Mouse (Mus musculus) sigmoid colon, adult 10 weeks (tissue): ENCODE measurements around the gene Nol6. TPM values are rescaled to one million over a fixed set of nuclear protein-coding genes. Genes with fewer than 3 reads are reported as not detected.

Source experiments
- polyA plus RNA-seq: library from polyadenylated mRNA; stranded (reverse); fragments of 350-450 nt; fragmentation: Illumina TruSeq; extraction: RNeasy Lipid Tissue Mini Kit (QIAGEN cat#74804); gene quantifications from one replicate; pipeline ENCODE4 v1.2.3, GENCODE M21; 2014; ENCODE audit warnings: low read depth, low replicate concordance

The Nol6 gene
- 1.5 TPM for polyA plus RNA-seq

DNA sequence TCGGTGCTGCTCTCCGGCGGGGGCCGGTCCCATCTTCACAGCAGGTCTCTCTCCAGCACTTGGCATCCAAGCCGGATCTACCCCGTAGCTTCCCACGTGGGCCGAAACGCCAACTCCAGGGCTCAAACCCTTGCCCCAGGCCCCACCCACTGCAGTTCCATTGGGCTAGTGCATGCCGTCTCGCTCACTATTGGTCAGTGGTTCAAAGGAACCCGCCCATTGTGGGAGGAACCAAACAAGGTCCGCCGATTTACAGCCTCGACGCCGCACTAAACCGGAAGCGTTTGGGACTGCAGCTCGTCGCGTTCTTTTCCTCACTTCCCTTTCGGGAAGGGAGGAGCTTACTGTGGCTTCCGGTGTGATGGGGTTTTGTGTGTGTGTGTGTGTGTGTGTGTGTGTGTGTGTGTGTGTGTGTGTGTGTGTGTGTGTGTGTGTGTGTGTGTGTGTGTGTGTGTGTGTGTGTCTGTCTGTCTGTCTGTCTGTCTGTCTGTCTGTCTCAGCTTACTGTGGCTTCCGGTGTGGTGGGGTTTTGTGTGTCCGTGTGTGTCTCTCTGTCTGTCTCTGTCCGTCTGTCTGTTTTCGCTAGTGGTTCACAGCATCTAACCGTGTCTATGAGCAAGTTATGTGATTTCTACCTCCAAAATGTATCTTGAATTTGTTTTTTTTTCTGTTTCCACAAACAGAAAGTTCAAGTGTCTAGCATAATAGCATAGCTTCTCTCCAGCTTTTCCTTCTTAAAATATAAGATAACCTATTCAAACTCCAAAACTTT, at the start of gene Nol6:
TSS of gene Nol6 (minus strand) at position 276 of the 772 bp plus-strand sequence.

GRCm38 (mm10) chr4:41135711-41136453, 11.6 kb upstream of the Nol6 start, which contains the start of gene Ube2r2:
Gene Ube2r2, plus strand, starts transcription at chr4:41135743.

GRCm38 (mm10) chr4:41097871-41098576, 26.2 kb downstream of the Nol6 start, which contains the start of gene Aqp3:
Gene Aqp3, minus strand, starts transcription at chr4:41098183.

Other genes starting within 250 kb of the Nol6 start
- 220 TPM for gene Spink4, start 204.4 kb downstream of the Nol6 start, polyA plus RNA-seq
- 584 TPM for gene Bag1, start 176.2 kb downstream of the Nol6 start, polyA plus RNA-seq
- gene Chmp5, start 176.0 kb downstream of the Nol6 start, polyA plus RNA-seq, result 281 TPM
- gene Nfx1, start 153.5 kb downstream of the Nol6 start, polyA plus RNA-seq, result 67.5 TPM
- gene Aqp7, start 76.3 kb downstream of the Nol6 start, polyA plus RNA-seq, result 0.60 TPM
- not detected for gene Aqp3, start 26.3 kb downstream of the Nol6 start, polyA plus RNA-seq
- gene Ube2r2, start 11.3 kb upstream of the Nol6 start, polyA plus RNA-seq, result 212 TPM
- 43.2 TPM for gene Ubap2, start 150.7 kb upstream of the Nol6 start, polyA plus RNA-seq
- 35.3 TPM for gene Dcaf12, start 190.4 kb upstream of the Nol6 start, polyA plus RNA-seq
- 56.7 TPM for gene Ubap1, start 224.5 kb upstream of the Nol6 start, polyA plus RNA-seq